Mouse (Mus musculus) intestine, embryonic 14.5 days (tissue): ENCODE results near the gene Kif1bp. TPM values are rescaled to one million over a fixed set of nuclear protein-coding genes. Genes with fewer than 3 reads are reported as not detected.

ENCODE experiments used
- ATAC-seq: fragments of 200-750 bp; cut with Nextera tagmentation; replicated peaks from 2 replicates; pipeline ENCODE4 v1.8.0; 2017; ENCODE audit warnings: low read depth, moderate number of reproducible peaks, moderate TSS enrichment, moderate library complexity; ENCODE audit not compliant: low FRiP score, low TSS enrichment
- DNase-seq: peaks from one replicate; pipeline ENCODE4 v3.0.0-alpha.2; 2018; ENCODE audit warnings: low spot score
- H3K27ac ChIP-seq: fragments of 300-500 bp; sonication (generic); 2 replicates; pipeline ENCODE4 v1.5.1; 2014; ENCODE audit warnings: low read depth, mild to moderate bottlenecking, control low read depth
- H3K27me3 ChIP-seq: fragments of 300-500 bp; sonication (generic); replicated peaks from 2 replicates; pipeline ENCODE4 v1.6.1; 2014; ENCODE audit warnings: low read length, control low read depth; ENCODE audit not compliant: control insufficient read depth, insufficient read depth
- H3K36me3 ChIP-seq: fragments of 300-500 bp; sonication (generic); 2 replicates; pipeline ENCODE4 v1.6.1; 2014; ENCODE audit warnings: low read length, control low read depth; ENCODE audit not compliant: control insufficient read depth, insufficient read depth
- H3K4me1 ChIP-seq: fragments of 300-500 bp; sonication (generic); replicated peaks from 2 replicates; pipeline ENCODE4 v1.6.1; 2014; ENCODE audit warnings: low read length, control low read depth, mixed read lengths; ENCODE audit not compliant: control insufficient read depth, insufficient read depth
- H3K4me2 ChIP-seq: fragments of 300-500 bp; sonication (generic); 2 replicates; pipeline ENCODE4 v1.6.1; 2014; ENCODE audit warnings: low read length
- H3K4me3 ChIP-seq: fragments of 300-500 bp; sonication (generic); 2 replicates; pipeline ENCODE4 v1.5.1; 2014; ENCODE audit warnings: low read depth, low read length, control low read depth, mixed read lengths
- H3K9ac ChIP-seq: fragments of 300-500 bp; sonication (generic); 2 replicates; pipeline ENCODE4 v1.6.1; 2014; ENCODE audit warnings: mild to moderate bottlenecking, low read length
- H3K9me3 ChIP-seq: fragments of 300-500 bp; sonication (generic); 2 replicates; pipeline ENCODE4 v1.6.1; 2016; ENCODE audit warnings: low read length, control low read depth; ENCODE audit not compliant: control insufficient read depth
- WGBS: fragments of 180-500 bp; shearing (Covaris S2); extraction: QIAGEN DNeasy Blood & Tissue Kit; methylation state at CpG from one replicate; pipeline ENCODE4 v1.1.7; 2014; 5-methylcytosine and 5-hydroxymethylcytosine counted together
- polyA plus RNA-seq: library from polyadenylated mRNA; unstranded; fragments of >200 nt; fragmentation: Nextera tagmentation; extraction: Ambion mirVana; gene quantifications from 2 replicates; pipeline ENCODE4 v1.2.1, GENCODE M21; 2014

Kif1bp gene
- polyA plus RNA-seq: 34.9 and 37.2 TPM in 2 replicates

GRCm38 (mm10) chr10:62578338-62579100 is at the start of gene Kif1bp:
Gene Kif1bp, minus strand, starts transcription at chr10:62578457.
- Histone ChIP-seq H3K4me3 (peak within 1 kb of the TSS; percentile 92), H3K4me1 (peaks cover 7% of the 10 kb centered on the region), H3K27ac (peak within 1 kb of the TSS; percentile 65), H3K9me3 (no peaks in the 10 kb centered on the region), H3K27me3 (no peaks in the 10 kb centered on the region), H3K4me2 (peak within 1 kb of the TSS; percentile 88), H3K9ac (peak within 1 kb of the TSS; percentile 75), H3K36me3 (peaks cover 59% of the 10 kb centered on the region)
- peak; percentile 93 for DNase-seq
- ATAC-seq: peak; percentile 100
- 5% methylated on average over 33 of the region's 33 CpGs for WGBS

- ATAC-seq (no peak), DNase-seq (no peak)
- Histone ChIP-seq H3K9ac (no peak overlapping the region), H3K9me3 (no peaks in the 10 kb centered on the region), H3K36me3 (no peaks in the 10 kb centered on the region), H3K4me2 (no peak overlapping the region), H3K4me1 (peaks cover 5% of the 10 kb centered on the region), H3K27ac (no peak overlapping the region), H3K4me3 (no peak overlapping the region), H3K27me3 (no peaks in the 10 kb centered on the region)
- WGBS: 83% methylated on average over 3 of the region's 3 CpGs
Measured at GRCm38 (mm10) chr10:62604161-62604560, 25.9 kb upstream of the Kif1bp start.

GRCm38 (mm10) chr10:62603233-62604030 is 25.2 kb upstream of the Kif1bp start:
- Histone ChIP-seq H3K27ac (no peak overlapping the region), H3K36me3 (peaks cover 3% of the 10 kb centered on the region), H3K4me3 (no peak overlapping the region), H3K27me3 (no peaks in the 10 kb centered on the region), H3K9me3 (no peaks in the 10 kb centered on the region), H3K4me2 (no peak overlapping the region), H3K4me1 (peaks cover 5% of the 10 kb centered on the region), H3K9ac (no peak overlapping the region)
- no peak for ATAC-seq
- no peak for DNase-seq
- 82% methylated on average over 12 of the region's 12 CpGs for WGBS

GRCm38 (mm10) chr10:62602177-62603040 is 24.2 kb upstream of the Kif1bp start, which contains the start of gene Ddx21:
Gene Ddx21, minus strand, starts transcription at chr10:62602281.
- Histone ChIP-seq H3K27me3 (no peaks in the 10 kb centered on the region), H3K4me1 (peaks cover 5% of the 10 kb centered on the region), H3K4me2 (peak within 1 kb of the TSS; percentile 94), H3K9me3 (no peaks in the 10 kb centered on the region), H3K9ac (peak within 1 kb of the TSS; percentile 84), H3K27ac (peak within 1 kb of the TSS; percentile 77; the same call in 1 of the 2 replicates), H3K36me3 (peaks cover 13% of the 10 kb centered on the region), H3K4me3 (peak within 1 kb of the TSS; percentile 89)
- ATAC-seq: peak; percentile 98
- 6% methylated on average over 53 of the region's 53 CpGs for WGBS
- peak; percentile 95 for DNase-seq

GRCm38 (mm10) chr10:62601833-62602176 is 23.5 kb upstream of the Kif1bp start:
- ATAC-seq: peak; percentile 88
- Histone ChIP-seq H3K27me3 (no peaks in the 10 kb centered on the region), H3K4me3 (peak overlapping the region; percentile 89), H3K4me1 (peaks cover 5% of the 10 kb centered on the region), H3K27ac (peak overlapping the region; percentile 77; the same call in 1 of the 2 replicates), H3K4me2 (peak overlapping the region; percentile 94), H3K9me3 (no peaks in the 10 kb centered on the region), H3K36me3 (peaks cover 19% of the 10 kb centered on the region), H3K9ac (peak overlapping the region; percentile 84)
- DNase-seq: no peak
- WGBS: under 1% methylated on average over 23 of the region's 23 CpGs

GRCm38 (mm10) chr10:62601053-62601791 is 23.0 kb upstream of the Kif1bp start:
- no peaks in the 10 kb centered on the region for H3K27me3 ChIP-seq
- 10% methylated on average over 20 of the region's 20 CpGs for WGBS
- peaks cover 24% of the 10 kb centered on the region for H3K36me3 ChIP-seq
- peak overlapping the region; percentile 77; the same call in 1 of the 2 replicates for H3K27ac ChIP-seq
- peak overlapping the region; percentile 84 for H3K9ac ChIP-seq
- peak overlapping the region; percentile 89 for H3K4me3 ChIP-seq
- no peaks in the 10 kb centered on the region for H3K9me3 ChIP-seq
- ATAC-seq (no peak), DNase-seq (no peak)
- peaks cover 5% of the 10 kb centered on the region for H3K4me1 ChIP-seq
- peak overlapping the region; percentile 94 for H3K4me2 ChIP-seq

GRCm38 (mm10) chr10:62600056-62600455 is 21.8 kb upstream of the Kif1bp start:
- 88% methylated on average over 6 of the region's 6 CpGs for WGBS
- Histone ChIP-seq H3K9me3 (no peaks in the 10 kb centered on the region), H3K36me3 (peaks cover 31% of the 10 kb centered on the region), H3K27ac (no peak overlapping the region), H3K9ac (no peak overlapping the region), H3K4me1 (peaks cover 5% of the 10 kb centered on the region), H3K27me3 (no peaks in the 10 kb centered on the region), H3K4me3 (no peak overlapping the region), H3K4me2 (no peak overlapping the region)
- no peak for ATAC-seq
- DNase-seq: no peak
